Mouse (Mus musculus) bone marrow macrophage, adult 2 months (primary cell): ENCODE results near the gene Cry2. TPM values are rescaled to one million over a fixed set of nuclear protein-coding genes. Genes with fewer than 3 reads are reported as not detected.

Experiments used
- H3K27ac ChIP-seq: 2 replicates; pipeline ENCODE4 v1.5.1; 2012; ENCODE audit warnings: low read depth, low read length; ENCODE audit not compliant: insufficient read depth
- H3K4me1 ChIP-seq: 2 replicates; pipeline ENCODE4 v1.6.1; 2012; ENCODE audit warnings: low read length; ENCODE audit not compliant: control insufficient read depth, insufficient read depth
- H3K4me3 ChIP-seq: 2 replicates; pipeline ENCODE4 v1.5.1; 2012; ENCODE audit warnings: mild to moderate bottlenecking, low read length, moderate library complexity; ENCODE audit not compliant: insufficient read depth
- CTCF ChIP-seq: IDR thresholded peaks from 2 replicates; pipeline ENCODE4 v1.5.1; 2012; ENCODE audit warnings: low read depth, mild to moderate bottlenecking, low read length, moderate library complexity
- POLR2A ChIP-seq: IDR thresholded peaks from 2 replicates; pipeline ENCODE4 v1.6.1; 2012; ENCODE audit warnings: mild to moderate bottlenecking, low read depth, low read length, borderline replicate concordance
- polyA plus RNA-seq: library from polyadenylated mRNA; stranded (reverse); fragments of >200 nt; gene quantifications from 2 replicates; pipeline ENCODE4 v1.2.4, GENCODE M21; 2012; ENCODE audit not compliant: missing spikeins, insufficient read depth, insufficient read length

Cry2 gene
- polyA plus RNA-seq, 1 experiment = 5.4 TPM

DNA sequence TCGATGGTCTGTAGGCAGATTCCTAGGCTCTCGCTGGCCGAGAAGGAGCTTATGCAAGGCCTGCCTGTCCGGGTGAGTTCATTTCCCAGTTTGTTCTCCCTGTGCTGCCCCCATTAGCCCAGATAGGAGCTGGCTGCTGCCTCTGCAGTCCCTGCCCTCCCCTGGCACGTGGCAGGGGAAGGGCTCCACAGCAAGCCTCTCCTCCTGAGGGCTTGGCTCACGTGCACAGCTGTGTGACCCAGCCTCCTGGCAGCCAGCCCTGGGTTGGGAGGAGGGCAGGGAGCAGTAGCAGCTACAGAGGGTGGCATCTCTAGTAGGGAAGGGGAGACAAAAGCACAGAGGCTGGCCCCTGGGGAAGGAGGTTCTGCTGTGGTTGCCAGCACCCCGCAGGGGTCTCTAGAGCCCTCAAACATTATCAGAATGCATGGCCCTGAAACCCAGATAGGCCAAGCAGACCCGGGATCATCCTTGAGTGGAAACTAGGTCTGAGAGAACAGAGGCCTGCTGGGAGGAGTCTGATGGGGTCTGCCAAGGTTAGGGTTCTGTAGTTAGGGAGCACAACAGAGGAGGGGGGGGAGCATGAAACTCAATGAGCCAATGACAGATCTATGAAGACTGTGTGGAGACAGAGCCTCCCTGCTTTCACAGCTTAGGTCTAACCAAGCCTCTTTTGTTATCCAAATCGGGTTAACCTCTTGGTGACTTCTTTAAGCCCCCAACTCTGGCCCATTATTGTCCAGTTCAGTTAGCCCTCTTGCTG is 10.0 kb downstream of the Cry2 start:
- Histone ChIP-seq H3K4me1 (peaks cover 21% of the 10 kb centered on the region), H3K4me3 (no peak overlapping the region), H3K27ac (no peak overlapping the region)
- no peak for TF ChIP-seq POLR2A
- TF ChIP-seq CTCF = no peak

DNA sequence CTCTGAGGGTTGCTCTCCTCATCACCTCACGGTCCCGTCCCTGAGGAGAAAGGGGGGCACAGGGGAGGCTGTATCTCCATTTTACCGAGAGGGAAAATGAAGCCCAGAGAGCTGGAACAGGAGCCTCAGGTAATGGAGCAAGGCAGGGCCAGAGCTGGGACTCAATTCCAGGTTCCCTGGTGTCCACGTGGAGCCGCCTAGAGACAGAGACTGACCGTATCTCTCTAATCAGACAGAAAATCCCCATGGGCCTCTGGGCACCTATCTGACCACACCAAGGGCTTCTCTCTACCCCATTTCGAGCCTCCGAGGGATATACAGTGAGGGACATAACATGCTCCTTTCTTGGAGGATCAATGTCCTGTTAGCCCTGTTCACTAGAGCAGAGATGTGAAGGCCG is 10.7 kb downstream of the Cry2 start:
- peaks cover 15% of the 10 kb centered on the region for H3K4me1 ChIP-seq
- no peak overlapping the region for H3K27ac ChIP-seq
- no peak overlapping the region for H3K4me3 ChIP-seq
- TF ChIP-seq CTCF = no peak
- TF ChIP-seq POLR2A = no peak

DNA sequence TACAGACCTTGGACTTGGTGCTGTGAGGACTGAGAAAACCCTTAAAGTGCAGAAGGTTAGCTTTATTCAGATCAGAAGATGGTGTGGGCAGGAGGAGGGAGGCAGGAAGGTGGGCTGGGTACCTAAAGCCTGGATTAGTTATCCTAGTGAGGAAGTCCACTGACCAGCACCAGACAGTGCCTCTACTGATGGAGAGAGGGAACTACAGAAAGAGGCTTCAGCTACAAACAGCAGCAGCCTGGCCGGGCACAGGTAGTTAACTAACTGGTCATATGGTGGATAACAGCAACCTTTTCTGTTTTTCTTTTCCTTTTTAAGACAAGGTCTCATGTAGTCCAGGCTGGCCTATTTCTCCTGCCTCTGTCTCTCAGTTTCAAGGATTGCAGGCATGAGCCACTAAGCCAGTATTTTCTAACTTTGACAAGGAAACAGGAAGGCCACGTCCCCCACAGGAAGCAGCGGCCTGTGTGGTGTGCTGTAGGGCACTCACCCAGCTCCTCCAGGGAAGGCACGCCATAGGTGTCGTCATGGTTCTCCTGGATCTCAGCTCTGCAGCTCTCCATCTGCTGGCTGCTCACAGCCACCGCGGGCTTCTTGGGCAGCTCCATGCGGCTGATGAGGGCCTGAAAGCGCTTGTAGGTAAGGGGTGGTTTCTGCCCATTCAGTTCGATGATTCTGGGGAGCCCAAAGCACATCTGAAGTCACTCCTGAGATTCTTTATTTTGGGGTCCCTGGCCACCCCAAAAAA is 11.3 kb downstream of the Cry2 start:
- no peak overlapping the region for H3K4me3 ChIP-seq
- peaks cover 11% of the 10 kb centered on the region for H3K4me1 ChIP-seq
- TF ChIP-seq CTCF (no peak), POLR2A (no peak)
- no peak overlapping the region for H3K27ac ChIP-seq

DNA sequence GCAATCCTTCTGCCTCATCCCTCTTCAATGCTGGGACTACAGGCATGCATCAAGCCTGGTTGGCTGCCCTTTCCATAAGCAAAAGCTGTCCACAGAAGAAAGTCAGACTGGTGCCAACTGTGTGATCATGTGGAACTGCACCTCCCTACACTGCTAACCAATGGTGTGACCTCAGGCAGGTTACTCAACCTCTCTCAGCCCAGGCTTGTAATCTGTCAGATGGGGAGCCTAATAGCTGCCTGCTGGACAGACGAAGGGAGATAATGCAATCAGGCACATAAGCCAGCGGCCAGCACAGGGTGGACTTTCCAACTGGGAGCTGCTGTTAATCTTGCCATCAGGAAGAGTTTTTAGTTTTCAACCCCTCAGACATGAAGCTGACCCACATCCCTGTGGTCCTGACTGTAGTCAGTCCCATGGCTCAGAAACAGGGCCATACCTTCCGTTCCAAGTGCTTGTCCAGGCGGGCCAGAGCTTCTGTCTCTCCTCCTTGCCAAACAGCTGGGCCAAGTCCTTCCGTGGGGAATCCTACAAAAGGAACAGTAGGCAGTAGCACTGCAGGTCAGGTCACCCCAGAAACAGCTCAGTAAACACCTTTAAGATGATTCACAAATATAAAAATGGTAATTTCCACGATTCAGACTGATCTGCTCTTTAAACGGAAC is 12.0 kb downstream of the Cry2 start:
- Histone ChIP-seq H3K4me1 (peaks cover 11% of the 10 kb centered on the region), H3K27ac (no peak overlapping the region), H3K4me3 (no peak overlapping the region)
- TF ChIP-seq CTCF (no peak), POLR2A (no peak)

DNA sequence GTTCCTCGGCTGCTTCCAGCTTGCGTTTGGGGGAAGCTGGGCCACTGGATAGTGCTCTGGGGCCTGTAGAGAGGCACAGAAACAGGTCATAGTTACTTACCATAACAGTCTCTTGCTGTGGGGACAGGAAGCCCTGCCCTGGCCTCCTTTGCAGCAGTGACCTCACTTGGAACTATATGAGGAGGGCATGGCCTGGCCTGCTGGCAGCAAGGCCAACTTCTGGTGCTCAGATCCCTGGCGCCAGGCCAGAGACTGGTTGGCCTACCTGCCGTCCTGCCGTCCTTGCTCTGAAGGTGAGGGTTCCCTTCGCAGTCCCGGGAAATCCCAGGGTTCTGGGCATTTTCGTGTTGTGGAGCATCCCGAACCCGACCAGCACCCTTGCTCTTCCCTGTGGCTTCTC is 22.1 kb downstream of the Cry2 start:
- H3K4me1 ChIP-seq = no peaks in the 10 kb centered on the region
- no peak overlapping the region for H3K4me3 ChIP-seq
- H3K27ac ChIP-seq = no peak overlapping the region
- TF ChIP-seq POLR2A (no peak), CTCF (no peak)

DNA sequence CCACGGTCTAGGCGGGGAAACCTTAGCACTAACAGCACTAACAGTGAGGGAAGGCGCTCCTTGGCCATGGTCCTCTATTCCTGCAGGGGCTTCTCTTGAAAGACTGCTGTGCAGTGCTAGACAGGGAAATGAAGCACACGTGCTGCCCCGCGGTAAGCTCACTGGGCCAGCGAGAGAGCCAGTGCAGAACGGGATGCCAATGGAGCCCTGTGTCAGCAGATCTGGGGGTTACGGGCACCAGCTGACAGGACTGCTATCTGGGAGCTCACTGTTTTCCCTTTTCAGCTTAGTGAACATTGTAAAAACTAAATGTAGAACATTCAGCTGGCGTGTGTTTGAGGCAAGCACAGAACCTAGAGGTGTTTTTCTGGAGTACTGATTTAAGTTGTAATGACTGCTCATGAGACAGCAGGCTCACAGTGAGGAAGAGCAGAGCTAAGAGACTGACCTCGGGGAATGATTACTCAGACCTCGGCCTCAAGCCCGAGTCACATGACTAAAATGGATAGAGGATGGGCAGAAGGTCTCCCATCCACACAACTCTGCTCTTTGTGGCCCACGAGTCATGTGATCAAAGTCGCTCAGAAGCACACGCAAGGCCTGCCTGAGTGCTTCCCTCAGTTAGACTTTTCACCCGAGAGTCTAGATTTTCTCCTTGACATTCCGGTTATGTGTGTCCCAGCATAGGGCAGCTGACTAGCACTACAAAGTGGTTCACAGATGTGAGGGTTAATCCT is 25.4 kb downstream of the Cry2 start:
- no peak for TF ChIP-seq CTCF
- TF ChIP-seq POLR2A = no peak
- H3K4me3 ChIP-seq = no peak overlapping the region

DNA sequence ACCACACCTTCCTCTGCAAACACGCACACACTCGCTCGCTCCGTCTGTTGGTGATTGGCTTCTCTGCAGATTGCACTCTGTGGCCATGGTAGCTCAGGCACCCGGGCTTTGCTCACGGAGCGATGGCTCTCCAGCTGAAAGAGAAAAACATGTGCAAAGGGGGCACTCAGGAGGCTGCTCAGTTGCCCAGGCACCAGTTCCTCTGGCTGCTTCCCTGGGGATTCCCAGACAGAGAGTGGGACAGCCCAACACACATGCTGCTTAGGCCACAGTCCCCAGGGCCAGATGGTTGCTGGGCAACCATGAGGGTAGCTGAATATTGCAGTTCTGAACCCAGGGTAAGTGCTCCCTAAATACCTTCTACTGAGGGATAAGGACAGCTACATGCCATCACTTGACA is 28.2 kb downstream of the Cry2 start:
- H3K4me3 ChIP-seq = no peak overlapping the region
- H3K27ac ChIP-seq = no peak overlapping the region
- 0 out of 2 replicates have a peak, but pooled peaks cover 2% of the 10 kb centered on the region for H3K4me1 ChIP-seq
- TF ChIP-seq CTCF = no peak
- TF ChIP-seq POLR2A = no peak

More for the DNA sequence above, 25.4 kb downstream of the Cry2 start:
- Histone ChIP-seq H3K27ac (no peak overlapping the region), H3K4me1 (no peaks in the 10 kb centered on the region)

DNA sequence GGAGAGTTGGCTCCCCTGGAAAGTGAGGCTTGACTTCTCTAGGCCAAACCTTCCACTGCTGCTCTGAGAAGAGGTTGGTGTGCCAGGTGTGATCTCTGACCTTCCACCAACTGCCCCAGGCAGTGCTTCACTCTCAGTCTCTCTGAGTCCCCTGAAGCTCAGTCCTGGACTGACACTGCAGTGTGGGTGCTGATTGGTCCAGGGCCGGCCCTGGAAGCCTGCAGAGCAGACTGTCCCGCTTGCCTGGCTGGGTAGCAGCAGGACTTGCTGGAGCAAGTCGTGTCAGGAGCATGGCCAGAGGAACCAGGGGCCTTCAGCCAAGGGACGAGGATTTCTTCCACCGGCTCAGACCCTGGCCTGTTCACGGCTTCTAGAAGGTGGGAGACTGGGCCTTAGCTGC is 29.1 kb downstream of the Cry2 start:
- TF ChIP-seq POLR2A (no peak), CTCF (no peak)
- H3K4me1 ChIP-seq = 0 out of 2 replicates have a peak, but pooled peaks cover 2% of the 10 kb centered on the region
- no peak overlapping the region for H3K4me3 ChIP-seq
- H3K27ac ChIP-seq = no peak overlapping the region

DNA sequence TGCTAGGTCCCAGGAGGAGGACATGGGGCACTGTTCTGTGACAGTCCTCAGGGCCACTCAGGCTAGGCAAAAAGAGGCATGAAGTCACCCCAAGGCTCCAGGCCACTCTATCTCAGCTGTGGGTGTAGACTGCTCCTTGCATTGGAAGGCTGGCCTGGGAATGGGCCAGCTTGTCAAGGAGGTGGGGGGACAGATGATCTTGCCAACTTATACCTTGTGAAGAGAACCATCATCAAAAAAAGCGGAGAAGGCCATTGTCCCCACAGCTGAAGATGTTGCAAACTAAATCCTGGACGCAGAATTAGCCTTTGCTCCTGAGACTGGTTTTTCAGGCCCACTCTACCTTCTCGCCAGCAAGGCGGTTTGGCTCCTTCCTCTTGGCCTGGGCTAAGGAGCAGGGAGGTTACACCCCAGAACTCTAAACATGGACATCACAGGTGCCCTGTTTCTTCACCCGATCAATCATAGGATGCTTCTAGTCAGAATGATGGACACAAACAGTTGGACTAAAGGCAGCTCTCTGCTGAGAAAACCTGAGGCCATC is 30.0 kb downstream of the Cry2 start:
- 0 out of 2 replicates have a peak, but pooled peaks cover 2% of the 10 kb centered on the region for H3K4me1 ChIP-seq
- H3K4me3 ChIP-seq = no peak overlapping the region
- H3K27ac ChIP-seq = no peak overlapping the region
- TF ChIP-seq CTCF = no peak
- TF ChIP-seq POLR2A = no peak

DNA sequence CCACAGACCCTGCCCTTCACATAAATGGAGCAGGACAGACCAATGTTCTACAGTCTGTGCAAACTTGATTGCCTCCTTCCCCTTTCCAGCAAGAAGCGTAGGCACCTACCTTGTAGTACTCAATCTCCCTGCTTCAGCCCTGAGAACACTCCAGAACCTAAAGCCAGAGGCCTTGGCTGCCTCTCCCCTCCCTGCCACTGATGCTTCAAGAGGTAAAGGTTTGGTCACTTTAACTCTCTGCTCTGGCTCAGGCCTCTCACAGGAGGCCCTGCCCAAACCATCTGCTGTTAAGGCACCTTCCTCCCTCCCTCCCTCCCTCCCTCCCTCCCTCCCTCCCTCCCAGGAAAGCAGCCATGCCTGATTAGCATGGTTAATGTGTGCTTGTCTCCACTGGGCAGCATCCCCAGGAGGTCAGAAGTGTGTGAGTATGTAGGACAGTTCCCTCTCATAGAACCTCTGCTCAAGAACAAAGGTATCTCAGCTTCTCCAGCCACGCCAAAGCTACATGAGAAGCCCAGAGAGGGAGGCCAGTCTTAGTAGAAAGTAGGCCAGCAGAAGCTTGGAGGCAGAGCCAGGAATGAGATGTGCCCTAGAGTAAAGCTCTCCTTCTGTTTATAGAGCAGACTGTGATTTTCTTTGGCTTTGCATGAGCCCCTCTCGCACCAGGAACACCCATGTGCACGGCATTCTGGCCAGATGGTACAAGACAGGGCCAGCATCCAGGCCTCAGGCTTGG is 31.1 kb downstream of the Cry2 start:
- 0 out of 2 replicates have a peak, but pooled peaks cover 2% of the 10 kb centered on the region for H3K4me1 ChIP-seq
- H3K27ac ChIP-seq = no peak overlapping the region
- TF ChIP-seq CTCF = no peak
- TF ChIP-seq POLR2A = no peak
- H3K4me3 ChIP-seq = no peak overlapping the region
